Mouse (Mus musculus) retina, adult 2 months (tissue): Measurements from ENCODE around the gene Cant1.
"Not testable (repeated sequence)": the region's sequence is repeated elsewhere in the genome, so short reads cannot be mapped to it uniquely, and the experiment has no call there.

Source experiments
- DNase-seq: peaks from one replicate; pipeline ENCODE4 v3.0.0-alpha.2; 2012; ENCODE audit warnings: low read depth, low spot score

Gene Cant1

DNA sequence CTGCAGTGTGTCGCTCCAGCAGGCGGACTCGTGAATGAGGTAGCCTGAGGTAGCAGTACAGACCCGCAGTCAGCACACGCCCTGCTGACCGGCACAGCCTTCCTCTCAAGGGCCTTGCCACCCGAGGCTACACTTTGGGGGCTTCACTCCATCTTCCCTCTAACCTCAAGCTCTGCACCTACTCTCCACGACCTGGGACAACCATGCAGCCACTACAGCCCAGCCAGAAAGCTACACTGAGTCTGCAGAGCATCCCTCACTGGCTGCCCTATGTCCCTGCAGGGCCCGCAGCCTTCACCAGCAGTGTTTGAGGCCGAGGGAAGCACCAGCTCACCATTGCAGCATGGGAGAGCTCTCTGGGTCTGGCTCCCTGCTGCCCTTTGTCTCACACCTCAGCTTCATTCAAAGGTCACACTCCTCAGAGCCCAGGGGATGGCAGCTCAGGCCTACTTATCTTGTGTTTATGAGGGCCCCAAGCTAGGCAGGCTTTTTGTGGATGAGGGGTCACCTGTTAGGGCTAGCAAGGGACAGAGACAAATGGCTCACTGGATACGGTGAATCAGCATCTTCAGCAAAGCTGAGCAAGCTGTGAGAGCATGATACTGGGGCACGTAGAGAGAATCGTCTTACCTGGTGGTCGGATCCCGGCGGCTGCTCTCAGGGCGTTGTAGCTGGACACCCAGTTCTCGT lies 10.7 kb downstream of the Cant1 start:
- DNase-seq = no peak

DNA sequence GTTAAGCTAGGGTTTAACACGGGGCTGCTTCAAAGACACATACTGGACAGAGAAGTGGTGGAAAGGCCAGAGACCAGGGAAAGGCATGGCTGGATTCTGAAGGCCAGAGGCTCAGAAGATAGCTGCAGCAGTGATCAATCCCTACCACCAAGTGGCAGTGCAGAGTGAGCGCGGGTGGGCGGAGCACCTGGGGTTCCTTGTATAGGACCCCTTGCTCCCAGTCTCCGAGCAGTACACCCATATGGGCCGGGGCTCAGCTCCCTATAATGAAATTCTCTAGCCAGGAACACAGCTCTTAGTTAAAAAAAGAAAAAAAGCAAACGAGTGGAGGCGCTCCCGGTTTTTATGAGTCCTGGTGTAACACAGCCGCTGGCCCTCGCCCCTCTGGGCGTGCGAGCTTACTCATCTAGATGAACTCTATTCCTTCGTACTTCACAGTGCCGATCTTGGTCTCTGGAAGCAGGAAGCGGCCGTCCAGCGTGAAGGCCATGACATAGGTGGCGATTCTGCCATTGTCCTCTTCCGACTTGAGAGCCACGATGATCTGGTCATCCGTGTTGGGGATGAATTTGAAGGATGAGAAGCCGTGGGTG lies 11.5 kb downstream of the Cant1 start:
- DNase-seq = no peak

DNA sequence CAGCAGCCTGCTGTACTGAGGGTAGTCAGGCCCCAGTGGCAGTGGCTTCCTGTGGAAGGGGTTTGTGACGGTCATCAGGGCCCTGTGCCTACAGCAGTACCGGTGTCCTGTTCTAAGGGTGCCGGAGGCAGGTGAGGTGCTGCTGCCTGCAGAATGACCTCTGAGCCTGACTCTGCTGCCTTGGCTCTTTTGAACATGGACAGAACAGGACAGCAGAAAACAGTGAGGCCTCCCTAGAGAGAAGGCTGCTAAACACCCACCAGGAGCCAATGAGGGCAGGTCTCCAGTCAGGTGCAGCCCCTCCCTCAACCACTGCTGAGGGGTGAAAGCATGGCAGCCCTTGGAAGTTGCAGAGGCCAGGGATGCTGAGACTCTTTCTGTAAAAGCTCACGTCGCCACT lies 12.4 kb downstream of the Cant1 start:
- DNase-seq = no peak

DNA sequence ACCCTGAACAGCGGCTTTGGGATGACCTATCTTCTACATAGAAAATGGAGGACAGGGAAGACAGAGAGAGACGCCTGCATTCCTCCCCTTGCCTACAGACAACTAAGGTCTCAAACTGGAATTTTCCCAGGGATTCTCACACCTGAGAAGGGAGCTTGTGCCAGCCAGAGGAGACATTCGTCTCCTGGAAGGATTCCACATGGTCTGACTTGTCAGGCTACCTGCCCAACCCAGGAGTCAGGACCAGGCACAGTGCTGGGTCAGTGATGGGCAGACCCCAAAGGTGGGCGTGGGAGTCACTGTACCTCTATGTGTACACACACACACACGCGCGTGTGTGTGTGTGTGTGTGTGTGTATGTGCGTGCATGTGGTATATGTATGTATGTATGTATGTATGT lies 13.6 kb downstream of the Cant1 start:
- no peak for DNase-seq

DNA sequence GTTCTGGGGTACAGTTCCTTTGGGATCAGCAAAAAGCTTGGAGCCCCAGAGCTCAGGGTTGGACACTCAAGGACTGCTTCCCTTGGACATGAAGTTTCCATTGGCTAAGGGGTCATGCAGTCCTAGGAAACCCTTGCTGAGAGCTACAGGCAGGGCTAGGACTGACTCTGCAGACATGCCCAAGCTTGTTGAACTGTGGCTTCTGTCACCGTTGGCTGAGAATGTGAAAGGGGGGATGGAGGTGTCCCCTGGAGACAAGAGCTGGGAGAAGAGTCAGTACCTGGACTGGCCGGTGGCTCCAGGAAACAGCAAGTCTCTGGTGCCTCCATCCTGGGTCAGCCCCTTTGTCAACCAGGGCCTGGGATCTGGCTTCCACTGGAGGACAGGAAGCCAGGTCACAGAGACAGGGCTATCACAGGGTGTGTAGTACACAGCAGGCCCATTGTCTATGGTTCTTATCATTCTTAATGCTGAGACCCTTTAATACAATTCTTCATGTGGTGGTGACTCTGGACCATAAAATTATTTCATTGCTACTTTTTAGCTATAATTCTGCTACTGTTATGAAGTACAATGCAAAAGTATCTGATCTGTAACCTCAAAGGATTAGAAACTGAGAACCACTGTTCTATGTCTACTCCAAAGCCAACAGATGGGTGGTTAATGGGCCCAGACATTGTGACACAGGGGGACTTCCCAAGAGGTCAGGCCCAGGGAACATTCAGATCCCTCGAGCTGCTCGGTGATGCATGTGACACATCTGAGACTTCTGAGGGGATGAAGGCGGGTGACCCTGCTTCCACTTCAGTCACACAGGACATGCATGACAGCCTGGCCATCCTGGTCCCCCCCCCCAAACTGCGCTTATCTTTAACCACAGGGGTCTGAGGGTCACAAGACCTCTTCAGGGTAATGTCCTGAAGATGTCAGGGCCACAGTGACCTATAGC lies 14.7 kb downstream of the Cant1 start:
- DNase-seq = no peak

DNA sequence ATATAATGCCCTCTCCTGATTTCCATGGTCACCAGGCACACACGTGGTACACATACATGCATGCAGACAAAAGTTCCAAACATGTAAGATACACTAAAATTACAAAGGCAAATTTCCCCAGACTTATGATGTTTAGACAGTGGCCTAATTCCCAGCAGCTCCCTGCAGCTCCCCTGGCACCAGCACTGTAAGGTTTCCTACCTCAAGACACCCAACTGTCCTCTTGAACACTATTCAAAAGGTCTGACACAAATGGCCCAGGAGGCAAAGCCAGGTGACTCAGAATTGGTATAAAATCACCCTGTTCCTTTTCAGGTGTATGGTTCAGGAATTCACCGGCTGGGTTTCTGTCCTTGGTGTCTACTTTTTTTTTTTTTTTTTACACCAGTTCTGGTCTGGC lies 15.7 kb downstream of the Cant1 start:
- no peak for DNase-seq

DNA sequence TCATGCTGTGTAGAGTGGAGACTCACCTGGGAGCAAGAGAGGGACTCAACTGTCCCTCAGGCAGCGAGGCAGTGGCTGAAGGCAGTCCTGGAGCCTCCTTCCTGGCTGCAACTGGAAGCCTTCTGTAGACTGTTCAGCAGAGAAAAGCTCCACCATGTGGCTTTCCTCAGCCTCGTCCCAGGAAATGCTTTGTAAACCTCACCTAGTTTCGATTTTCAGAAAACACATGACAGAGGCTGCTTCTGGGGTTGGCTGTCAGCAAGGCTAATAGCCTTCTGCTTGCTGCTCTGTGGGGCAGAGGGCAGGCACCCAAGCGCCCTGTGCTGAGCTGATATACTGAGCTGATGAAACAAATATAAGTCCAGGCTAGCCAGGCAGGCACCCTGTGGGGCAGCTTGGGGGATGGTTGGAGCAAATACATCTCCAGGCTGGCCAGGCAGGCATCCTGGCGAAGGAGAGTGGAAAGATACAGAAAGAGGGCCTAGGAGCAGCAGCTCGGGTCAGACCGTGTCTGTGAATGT lies 17.1 kb downstream of the Cant1 start, which contains the start of gene Lgals3bp:
TSS of gene Lgals3bp (minus strand) at position 333 of the 521 bp plus-strand sequence.
- DNase-seq = no peak

DNA sequence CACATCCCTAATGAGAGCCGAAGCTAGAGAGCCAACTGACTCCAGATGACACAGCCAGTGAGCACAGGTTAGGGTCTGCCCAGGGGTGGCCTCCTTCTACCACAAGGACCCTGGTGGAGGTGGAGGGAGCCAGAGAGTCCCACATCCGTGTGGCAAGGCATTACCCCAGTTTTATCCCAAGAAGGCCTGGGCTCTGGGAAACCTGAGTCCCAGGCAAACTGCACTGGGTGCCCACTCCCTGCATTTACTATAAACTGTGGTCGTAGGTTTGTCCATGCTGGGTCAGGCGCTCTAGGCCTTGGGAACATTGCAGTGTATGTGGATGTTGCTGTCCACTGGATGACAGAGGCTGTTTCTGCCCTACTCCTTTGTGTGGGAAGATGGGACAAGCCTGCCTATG lies 17.7 kb downstream of the Cant1 start:
- no peak for DNase-seq

DNA sequence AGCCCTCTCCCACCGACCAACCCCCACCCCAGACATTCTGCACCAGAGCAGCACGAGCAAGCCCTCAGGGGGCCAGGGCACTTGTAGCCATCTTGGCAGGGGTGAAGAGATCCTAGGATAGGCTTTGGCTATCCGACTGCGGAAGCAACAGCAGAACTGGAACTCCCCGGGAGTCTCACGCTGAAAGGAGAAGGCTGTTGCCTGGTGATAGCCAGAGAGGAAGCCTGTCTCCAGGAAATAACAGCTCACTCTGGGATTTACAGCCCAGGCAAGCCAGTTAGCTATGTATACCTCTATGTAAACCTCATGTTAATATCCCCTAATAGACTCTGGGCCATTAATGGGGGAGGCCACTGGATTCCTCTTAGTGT lies 18.3 kb downstream of the Cant1 start:
- no peak for DNase-seq

DNA sequence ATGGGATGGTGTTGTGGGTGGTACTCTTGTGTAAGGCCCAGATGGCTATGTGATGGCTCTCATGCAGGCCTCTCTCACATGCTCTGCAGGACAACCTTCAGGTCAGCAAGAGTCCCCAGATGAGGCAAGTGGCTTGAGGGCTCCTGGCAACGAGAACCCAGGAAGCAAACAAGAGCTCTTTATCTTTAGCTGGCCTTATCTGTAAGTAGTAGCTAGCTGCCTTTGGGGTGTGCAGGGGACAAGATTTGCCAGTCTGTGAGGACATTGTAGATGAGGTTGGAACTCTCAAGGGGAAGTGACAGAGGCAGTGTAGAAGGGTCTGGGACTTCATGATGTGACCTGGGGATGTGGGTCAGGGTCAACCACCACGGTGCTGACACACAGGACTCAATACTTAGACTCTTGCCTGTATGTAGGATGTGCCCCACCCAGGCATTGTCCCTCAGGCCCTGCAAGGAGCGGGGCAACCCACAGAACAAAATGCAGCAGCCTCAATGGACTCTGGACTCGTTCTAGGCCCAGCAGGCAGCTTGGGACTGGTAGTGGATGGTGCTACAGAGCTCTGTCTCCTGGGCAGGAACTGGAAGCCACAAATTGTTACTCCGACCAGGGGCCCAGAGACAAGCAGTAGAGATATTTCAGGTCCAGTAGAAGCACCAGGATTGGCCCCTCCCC lies 18.9 kb downstream of the Cant1 start:
- no peak for DNase-seq

DNA sequence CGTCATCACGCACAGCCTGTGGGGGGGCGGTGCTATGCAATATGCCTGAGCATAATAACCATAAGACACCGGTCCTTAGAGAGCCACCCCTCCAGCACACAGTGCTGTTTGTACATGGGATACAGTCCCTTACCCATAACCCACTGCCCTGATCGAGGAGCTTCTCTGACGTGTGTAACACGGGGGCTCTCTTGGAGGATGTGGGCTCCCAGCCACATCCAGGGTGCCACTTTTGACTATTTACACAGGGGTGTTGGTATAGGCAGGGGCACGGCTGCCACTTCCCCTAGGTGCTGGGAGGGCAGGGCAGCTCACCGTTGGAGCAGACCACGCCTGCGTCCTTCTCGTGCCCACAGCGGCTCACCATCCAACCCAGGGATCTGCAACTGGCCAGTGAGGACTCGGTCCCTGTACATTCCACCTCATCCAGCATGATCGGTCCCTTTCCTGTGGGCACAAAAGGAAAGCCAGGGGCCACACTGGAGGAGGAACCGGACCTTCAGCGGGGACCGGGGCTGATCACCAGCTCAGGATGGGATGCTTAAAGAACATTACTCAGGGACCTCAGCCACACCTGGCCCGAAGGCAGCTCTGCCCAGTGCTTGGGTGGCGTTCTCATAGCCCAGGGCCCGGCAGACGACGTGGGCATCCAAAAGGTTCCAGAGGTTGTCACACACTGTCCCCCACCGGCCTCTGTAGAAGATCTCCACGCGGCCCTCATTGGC lies 20.9 kb downstream of the Cant1 start:
- DNase-seq = no peak

DNA sequence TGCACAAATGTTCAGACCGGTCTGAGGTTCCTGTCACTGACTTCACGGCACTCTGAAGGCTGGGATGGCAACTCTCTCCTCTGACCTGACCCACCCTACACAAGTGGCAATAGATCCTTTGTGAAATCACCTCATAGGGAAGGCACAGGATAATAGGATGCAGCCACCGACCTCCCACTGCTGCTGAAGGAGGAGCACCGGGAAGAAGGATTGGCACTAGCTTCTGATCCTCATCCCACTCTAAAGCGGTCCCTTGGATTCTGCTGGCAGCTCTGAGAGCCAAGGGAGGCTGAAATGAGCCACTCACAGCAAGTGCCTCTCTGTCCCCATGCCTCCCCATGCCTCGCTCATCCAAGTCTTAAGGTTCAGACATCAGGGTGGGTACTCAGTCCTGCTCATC lies 24.3 kb downstream of the Cant1 start:
- DNase-seq = no peak

DNA sequence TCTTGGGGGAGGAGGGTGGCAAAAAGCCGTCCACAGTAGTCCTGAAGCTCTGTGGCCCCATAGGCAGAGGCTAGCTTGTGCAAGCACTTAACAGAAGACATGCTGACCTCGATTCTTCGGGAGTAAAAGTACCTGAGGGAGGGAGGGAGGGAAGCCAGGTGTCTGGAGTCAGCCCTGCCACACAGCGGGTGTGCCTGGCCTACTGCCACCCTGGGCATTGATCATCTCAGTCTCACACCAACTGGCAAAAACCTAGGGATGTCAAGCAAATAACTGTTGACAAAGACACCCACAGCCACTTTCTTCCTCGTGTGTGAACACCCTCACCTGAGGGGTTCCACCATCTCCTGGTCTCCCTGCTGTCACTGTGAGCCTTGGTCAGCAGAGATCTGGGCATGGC lies 24.9 kb downstream of the Cant1 start:
- no peak for DNase-seq

DNA sequence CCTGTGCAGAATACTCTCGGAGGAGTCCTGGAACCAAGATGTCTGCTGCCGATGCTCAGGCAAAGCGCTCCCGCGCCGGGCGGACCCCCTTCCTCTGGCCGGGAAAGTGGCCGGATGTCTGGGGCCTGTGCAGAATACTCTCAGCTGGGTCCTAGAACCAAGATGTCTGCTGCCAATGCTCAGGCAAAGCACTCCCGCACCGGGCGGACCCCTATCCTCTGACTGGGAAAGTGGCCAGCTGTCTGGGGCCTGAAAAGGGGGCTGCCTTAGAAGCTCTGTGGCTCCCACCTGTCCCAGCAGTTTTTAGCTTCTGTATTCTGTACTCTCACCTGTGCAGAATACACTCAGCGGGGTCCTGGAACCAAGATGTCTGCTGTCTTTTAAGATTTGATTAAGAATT lies 31.1 kb downstream of the Cant1 start:
- DNase-seq = not testable (repeated sequence)

DNA sequence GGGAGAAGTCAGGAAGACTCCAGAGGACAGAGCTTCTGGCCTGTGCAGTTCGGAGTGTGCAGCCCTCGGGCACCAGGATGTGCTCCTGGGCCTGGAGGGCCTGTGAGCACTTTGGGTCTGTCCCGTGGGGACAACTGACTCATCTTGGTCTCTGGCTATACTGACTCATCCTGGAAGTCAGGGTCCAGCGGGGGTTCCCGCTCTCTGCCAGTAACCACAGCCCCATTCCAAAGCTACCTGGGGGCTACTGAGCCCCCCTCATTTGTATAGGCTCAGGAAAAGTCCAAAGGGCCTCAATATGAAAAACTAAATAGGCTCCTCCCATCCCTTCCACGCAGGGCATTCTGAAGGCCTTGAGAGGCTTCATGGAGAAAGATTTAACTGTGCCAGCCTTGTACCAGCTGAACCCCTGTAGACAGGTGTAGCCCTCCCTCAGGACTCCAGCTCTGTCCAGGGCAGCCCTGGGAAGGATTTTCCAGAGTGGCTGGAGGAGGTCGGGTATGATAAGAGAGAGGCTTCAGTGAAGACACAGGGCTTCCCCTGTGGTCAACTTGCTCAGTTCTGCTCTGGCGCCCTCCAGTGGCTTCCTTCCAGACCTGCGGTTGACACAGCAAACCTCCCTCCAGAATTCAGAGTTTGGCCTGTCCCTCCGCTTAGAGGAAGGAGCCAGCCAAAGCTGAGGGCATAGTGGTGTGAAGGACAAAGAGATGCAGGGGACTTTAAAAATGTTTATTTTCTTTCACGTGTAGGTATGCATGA lies 39.5 kb downstream of the Cant1 start:
- DNase-seq = peak; percentile 36

DNA sequence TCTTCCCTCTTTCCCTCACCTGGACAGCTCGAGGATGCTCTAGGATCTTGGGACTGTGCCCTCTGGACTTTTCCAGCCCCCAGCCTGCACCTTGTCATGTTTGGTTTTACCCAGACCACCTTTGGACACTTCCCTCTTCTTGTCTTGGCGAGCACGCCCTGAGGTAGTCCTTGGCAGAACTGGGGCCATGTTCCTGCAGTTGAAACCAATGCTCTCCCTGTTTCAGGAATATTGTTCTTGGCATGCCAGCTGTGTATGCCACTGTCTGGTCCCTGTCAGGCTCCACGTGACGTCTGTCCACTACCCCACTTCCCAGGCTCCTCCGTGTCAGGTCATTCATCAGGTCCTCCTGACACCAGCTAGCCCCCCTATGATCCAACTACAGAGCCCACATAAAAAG lies 40.2 kb downstream of the Cant1 start:
- DNase-seq = no peak

DNA sequence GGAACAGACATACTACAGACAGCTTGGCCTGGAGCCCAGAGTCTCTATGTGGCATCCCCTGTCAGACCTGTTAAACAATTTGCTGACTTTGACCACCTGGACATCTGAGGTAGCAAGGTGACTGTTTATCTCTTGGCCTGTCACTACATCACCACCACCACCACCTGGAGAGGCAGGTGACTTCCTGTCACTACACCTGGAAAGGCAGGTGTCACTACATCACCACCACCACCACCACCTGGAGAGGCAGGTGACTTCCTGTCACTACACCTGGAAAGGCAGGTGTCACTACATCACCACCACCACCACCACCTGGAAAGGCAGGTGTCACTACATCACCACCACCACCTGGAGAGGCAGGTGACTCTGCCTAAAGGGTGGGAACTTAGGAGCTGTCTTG lies 42.6 kb downstream of the Cant1 start:
- not testable (repeated sequence) for DNase-seq

DNA sequence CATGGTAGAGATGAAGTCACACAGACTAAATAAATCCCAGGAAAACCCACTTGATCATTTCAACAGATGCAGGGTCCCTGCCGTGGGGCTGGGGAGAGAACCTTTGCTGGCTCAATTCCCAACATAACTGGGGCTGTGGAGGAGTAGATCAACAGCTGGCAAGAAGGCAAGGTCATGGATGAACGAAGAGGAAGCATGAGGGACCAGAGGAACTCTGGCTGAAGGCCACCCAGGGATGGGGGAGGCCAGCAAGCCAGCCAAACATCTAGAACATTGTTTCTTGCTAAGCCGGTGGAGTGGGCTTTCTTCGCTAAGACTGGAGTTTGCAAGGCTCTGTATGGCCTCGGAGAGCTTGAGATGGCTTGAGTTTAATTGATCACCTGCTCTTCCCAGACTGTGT lies 43.0 kb downstream of the Cant1 start:
- DNase-seq = no peak

DNA sequence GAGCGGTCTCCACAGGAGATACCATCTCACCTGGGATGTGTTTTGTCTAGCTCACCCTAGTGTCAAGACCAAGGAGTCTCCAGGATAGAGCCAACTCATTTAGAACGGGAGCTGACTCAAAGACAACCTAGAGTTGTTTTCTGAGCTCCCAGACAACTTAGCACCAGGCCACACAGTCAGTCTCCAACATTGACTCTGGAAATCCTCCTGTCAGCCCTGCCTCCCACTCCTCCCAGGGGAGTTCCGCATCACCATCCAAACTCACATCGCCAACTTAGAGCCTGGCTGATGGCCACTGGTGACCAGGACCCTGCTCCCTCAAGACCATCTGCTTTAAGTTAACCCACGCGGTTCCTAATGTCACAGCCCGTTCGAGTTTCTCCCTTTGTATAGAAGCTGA lies 43.4 kb downstream of the Cant1 start:
- DNase-seq = no peak

DNA sequence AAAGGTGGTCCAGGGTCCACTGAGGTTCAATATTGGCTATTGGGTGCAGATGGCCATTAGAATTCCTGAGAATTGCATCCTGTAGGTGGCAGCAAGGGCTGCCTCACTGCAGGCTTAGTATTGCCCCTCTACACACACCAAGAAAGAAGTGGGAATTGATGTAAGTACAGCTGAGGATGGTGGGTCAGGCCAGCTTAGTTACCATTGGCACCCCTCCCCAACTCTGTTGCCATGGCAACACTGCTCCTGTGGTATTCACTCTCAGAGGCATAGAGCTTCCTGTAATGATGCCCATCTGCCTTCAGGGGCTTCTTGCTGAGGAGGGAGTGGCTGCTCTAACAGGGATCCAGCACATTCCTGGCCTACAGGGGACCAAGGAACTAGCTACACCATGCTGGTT lies 43.9 kb downstream of the Cant1 start:
- DNase-seq = no peak
